9 mouse cellular contexts compared by ENCODE assay signal in genomic region chr6:21987554-21987953, GRCm38 (mm10). TPM values are rescaled to one million over a fixed set of nuclear protein-coding genes. Genes with fewer than 3 reads are reported as not detected.
DNase-seq lines count a peak whose midpoint lies in the region; ATAC-seq lines count a peak whose summit lies in the region.
"Had no signal": no experiment of that assay in that cellular context is flagged by ENCODE, and none has a peak within 500 bp of the region (broad histone marks: within the 10 kb centered on the region; RNA-seq: fewer than 3 reads in every experiment).

No protein-coding gene starts in this region.

- no peak for DNase-seq in kidney, adult 18-20 months
- no peak for DNase-seq in liver, embryonic 11.5 days (ENCODE audit: low spot score)
- DNase-seq in frontal cortex, postnatal 14 days (ENCODE audit: low spot score in 2 of 2) = no peak
- DNase-seq in thymus, postnatal 10 days (ENCODE audit: low spot score in 2 of 2) = no peak

- H3K4me1 ChIP-seq in kidney, embryonic 15.5 days = peaks cover 14% of the 10 kb centered on the region; the same call in 1 of the 2 replicates
- H3K4me1 ChIP-seq in brown adipose tissue, adult 24 weeks (ENCODE audit: control insufficient read depth, insufficient read depth, insufficient read length, low read length) = peaks cover 7% of the 10 kb centered on the region
- H3K4me1 ChIP-seq in embryonic facial prominence, embryonic 15.5 days = 0 out of 2 replicates have a peak, but pooled peaks cover 10% of the 10 kb centered on the region
- H3K4me1 ChIP-seq in liver, embryonic 11.5 days (replicated peaks; ENCODE audit: control insufficient read depth, insufficient read depth, low read length) = no peaks in the 10 kb centered on the region

- H3K4me3 ChIP-seq in kidney, embryonic 15.5 days (replicated peaks) = peak overlapping the region; percentile 58
- H3K4me3 ChIP-seq in brown adipose tissue, adult 24 weeks (ENCODE audit: insufficient read depth, low read depth, low read length) = peak overlapping the region; percentile 49
- peak overlapping the region; percentile 43 for H3K4me3 ChIP-seq in embryonic facial prominence, embryonic 15.5 days (replicated peaks)
- H3K4me3 ChIP-seq in liver, embryonic 11.5 days (ENCODE audit: low read depth, low read length) = no peak overlapping the region

- H3K27ac ChIP-seq in kidney, embryonic 15.5 days = peak overlapping the region; percentile 76
- H3K27ac ChIP-seq in brown adipose tissue, adult 24 weeks (replicated peaks; ENCODE audit: low read depth, low read length) = peak overlapping the region; percentile 70
- H3K27ac ChIP-seq in embryonic facial prominence, embryonic 15.5 days (replicated peaks) = peak overlapping the region; percentile 81
- H3K27ac ChIP-seq in liver, embryonic 11.5 days (ENCODE audit: low read depth, low read length) = no peak overlapping the region
- H3K27ac ChIP-seq: layer of hippocampus, adult 2 months had no signal

- peak overlapping the region; percentile 43 for H3K9ac ChIP-seq in kidney, embryonic 15.5 days
- H3K9ac ChIP-seq in embryonic facial prominence, embryonic 15.5 days = no peak overlapping the region
- H3K9ac ChIP-seq in liver, embryonic 11.5 days (ENCODE audit: low read depth, low read length) = no peak overlapping the region

- H3K9me3 ChIP-seq in kidney, embryonic 15.5 days (replicated peaks) = no peaks in the 10 kb centered on the region
- H3K9me3 ChIP-seq in embryonic facial prominence, embryonic 15.5 days (replicated peaks) = no peaks in the 10 kb centered on the region
- H3K9me3 ChIP-seq in liver, embryonic 11.5 days (ENCODE audit: control insufficient read depth, low read length) = no peaks in the 10 kb centered on the region

- ATAC-seq in kidney, embryonic 15.5 days (replicated peaks; ENCODE audit: low FRiP score) = no peak
- ATAC-seq in embryonic facial prominence, embryonic 15.5 days (ENCODE audit: insufficient number of reproducible peaks, low FRiP score, low TSS enrichment, low read depth) = no peak
- no peak for ATAC-seq in liver, embryonic 11.5 days (replicated peaks; ENCODE audit: low FRiP score)
- ATAC-seq in monocyte, adult 5-6 weeks (replicated peaks; ENCODE audit: insufficient number of reproducible peaks, low FRiP score, low TSS enrichment, poor library complexity, severe bottlenecking) = no peak

- WGBS in kidney, embryonic 15.5 days = 33% methylated on average over 2 of the region's 2 CpGs
- WGBS in embryonic facial prominence, embryonic 15.5 days = 41% methylated on average over 2 of the region's 2 CpGs
- 86% methylated on average over 2 of the region's 2 CpGs for WGBS in liver, embryonic 11.5 days

- peak overlapping the region; percentile 71 for H3K4me2 ChIP-seq in kidney, embryonic 15.5 days
- peak overlapping the region; percentile 80 for H3K4me2 ChIP-seq in embryonic facial prominence, embryonic 15.5 days (replicated peaks)
- H3K4me2 ChIP-seq in liver, embryonic 11.5 days = peak overlapping the region; percentile 73; the same call in 1 of the 2 replicates

- no peaks in the 10 kb centered on the region for H3K36me3 ChIP-seq in kidney, embryonic 15.5 days
- no peaks in the 10 kb centered on the region for H3K36me3 ChIP-seq in embryonic facial prominence, embryonic 15.5 days
- no peaks in the 10 kb centered on the region for H3K36me3 ChIP-seq in liver, embryonic 11.5 days (ENCODE audit: control insufficient read depth, insufficient read depth, low read length)

- no peaks in the 10 kb centered on the region for H3K27me3 ChIP-seq in kidney, embryonic 15.5 days
- no peaks in the 10 kb centered on the region for H3K27me3 ChIP-seq in embryonic facial prominence, embryonic 15.5 days
- H3K27me3 ChIP-seq in liver, embryonic 11.5 days (replicated peaks; ENCODE audit: control insufficient read depth, insufficient read depth, low read length) = peaks cover 9% of the 10 kb centered on the region

RNA-seq across cellular contexts. Expression of gene Cped1, which starts 1.8 kb away (rescaled TPM):
- polyA plus RNA-seq in kidney, embryonic 15.5 days (2015; fragmentation: Nextera tagmentation; extraction: Ambion mirVana) = 41.8 and 43.9 TPM in 2 replicates
- polyA plus RNA-seq in brown adipose tissue, adult 24 weeks (2012; ENCODE audit: insufficient read depth, insufficient read length, missing spikeins) = 37.5 and 39.6 TPM in 2 replicates
- polyA plus RNA-seq in embryonic facial prominence, embryonic 15.5 days (2015; fragmentation: Nextera tagmentation; extraction: Ambion mirVana) = 28.5 and 30.3 TPM in 2 replicates
- polyA plus RNA-seq in liver, embryonic 11.5 days (2014; fragmentation: Nextera tagmentation; extraction: Ambion mirVana) = 6.9 TPM in 2 replicates
- total RNA-seq in monocyte, adult 5-6 weeks (2017) = 0.49 to 1.8 TPM (median 1.6 TPM) in 3 replicates

RNA-seq across cellular contexts. Expression of gene Ing3, which starts 38.2 kb away (rescaled TPM):
- 64.5 and 72.0 TPM in 2 replicates for polyA plus RNA-seq in kidney, embryonic 15.5 days (2015; fragmentation: Nextera tagmentation; extraction: Ambion mirVana)
- polyA plus RNA-seq in brown adipose tissue, adult 24 weeks (2012; ENCODE audit: insufficient read depth, insufficient read length, missing spikeins) = 13.6 and 15.1 TPM in 2 replicates
- polyA plus RNA-seq in embryonic facial prominence, embryonic 15.5 days (2015; fragmentation: Nextera tagmentation; extraction: Ambion mirVana) = 54.4 and 55.2 TPM in 2 replicates
- 28.4 and 29.2 TPM in 2 replicates for polyA plus RNA-seq in liver, embryonic 11.5 days (2014; fragmentation: Nextera tagmentation; extraction: Ambion mirVana)
- total RNA-seq in monocyte, adult 5-6 weeks (2017) = 63.6 to 77.0 TPM (median 66.0 TPM) in 3 replicates
